Mouse (Mus musculus) forebrain, embryonic 14.5 days (tissue): ENCODE data around the gene Cited4. TPM values are rescaled to one million over a fixed set of nuclear protein-coding genes. Genes with fewer than 3 reads are reported as not detected.
A peak's percentile ranks its signal among the peaks of the same experiment; 100 is the strongest.

Source experiments
- ATAC-seq: fragments of 200-750 bp; cut with Nextera tagmentation; 2 replicates; pipeline ENCODE4 v1.8.0; 2017; ENCODE audit warnings: mild to moderate bottlenecking, moderate library complexity
- DNase-seq: peaks from one replicate; pipeline ENCODE4 v3.0.0-alpha.2; 2015; ENCODE audit warnings: low spot score
- H3K27ac ChIP-seq: fragments of 300-500 bp; sonication (generic); 2 replicates; pipeline ENCODE4 v1.5.1; 2014; ENCODE audit warnings: low read depth, mild to moderate bottlenecking, control low read depth, low read length, moderate library complexity
- H3K27me3 ChIP-seq: fragments of 300-500 bp; sonication (generic); replicated peaks from 2 replicates; pipeline ENCODE4 v1.6.1; 2014; ENCODE audit warnings: low read length, control low read depth, mixed read lengths; ENCODE audit not compliant: control insufficient read depth, insufficient read depth
- H3K36me3 ChIP-seq: fragments of 300-500 bp; sonication (generic); 2 replicates; pipeline ENCODE4 v1.6.1; 2014; ENCODE audit warnings: low read length, control low read depth; ENCODE audit not compliant: control insufficient read depth, insufficient read depth
- H3K4me1 ChIP-seq: fragments of 300-500 bp; sonication (generic); 2 replicates; pipeline ENCODE4 v1.6.1; 2014; ENCODE audit warnings: antibody characterized with exemption, low read length, control low read depth; ENCODE audit not compliant: control insufficient read depth, insufficient read depth
- H3K4me2 ChIP-seq: fragments of 300-500 bp; sonication (generic); 2 replicates; pipeline ENCODE4 v1.6.1; 2014; ENCODE audit warnings: mild to moderate bottlenecking, control low read depth, low read length
- H3K4me3 ChIP-seq: fragments of 300-500 bp; sonication (generic); 2 replicates; pipeline ENCODE4 v1.5.1; 2014; ENCODE audit warnings: low read depth, low read length, control low read depth
- H3K9ac ChIP-seq: fragments of 300-500 bp; sonication (generic); 2 replicates; pipeline ENCODE4 v1.6.1; 2014; ENCODE audit warnings: mild to moderate bottlenecking, low read length, control low read depth, moderate library complexity
- H3K9me3 ChIP-seq: fragments of 300-500 bp; sonication (generic); replicated peaks from 2 replicates; pipeline ENCODE4 v1.6.1; 2016; ENCODE audit warnings: low read length, control low read depth, mixed read lengths; ENCODE audit not compliant: control insufficient read depth
- WGBS: fragments of 180-500 bp; shearing (Covaris S2); extraction: QIAGEN DNeasy Blood & Tissue Kit; methylation state at CpG from one replicate; pipeline ENCODE4 v1.1.7; 2014; 5-methylcytosine and 5-hydroxymethylcytosine counted together
- polyA plus RNA-seq: library from polyadenylated mRNA; unstranded; fragments of >200 nt; fragmentation: Nextera tagmentation; extraction: Ambion mirVana; gene quantifications from 2 replicates; pipeline ENCODE4 v1.2.1, GENCODE M21; 2014

Cited4 gene
- polyA plus RNA-seq, 1 experiment from 2014 or later = 0.23 TPM

DNA sequence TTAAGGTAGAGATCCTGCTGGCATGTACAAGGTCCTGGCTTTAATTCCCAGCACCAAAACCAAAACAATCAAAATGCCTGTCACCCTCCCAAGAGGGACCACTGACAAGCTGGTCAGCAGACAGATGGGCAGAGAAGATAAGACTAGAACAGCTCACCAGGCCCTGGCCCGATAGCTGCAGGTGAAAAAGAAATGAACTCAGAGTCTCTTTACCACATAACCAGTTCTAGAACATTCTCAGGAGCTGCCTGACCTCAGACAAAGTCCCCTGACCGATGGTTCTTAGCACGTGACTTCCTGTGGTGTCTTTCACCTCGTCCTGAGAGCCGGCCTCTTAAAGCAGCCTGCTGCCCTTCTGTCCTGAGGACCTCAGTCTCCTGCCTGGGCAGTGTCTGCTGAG, 3.2 kb downstream of the Cited4 start:
- Histone ChIP-seq H3K4me1 (no peaks in the 10 kb centered on the region), H3K4me2 (no peak overlapping the region), H3K27me3 (peaks cover 14% of the 10 kb centered on the region), H3K9ac (no peak overlapping the region), H3K4me3 (no peak overlapping the region), H3K36me3 (no peaks in the 10 kb centered on the region), H3K9me3 (no peaks in the 10 kb centered on the region), H3K27ac (no peak overlapping the region)
- DNase-seq (no peak), ATAC-seq (no peak)
- 66% methylated on average over 5 of the region's 5 CpGs for WGBS

- Histone ChIP-seq H3K4me1 (no peaks in the 10 kb centered on the region), H3K27me3 (peaks cover 14% of the 10 kb centered on the region), H3K27ac (no peak overlapping the region), H3K9ac (no peak overlapping the region), H3K4me2 (no peak overlapping the region), H3K4me3 (no peak overlapping the region), H3K36me3 (no peaks in the 10 kb centered on the region), H3K9me3 (no peaks in the 10 kb centered on the region)
- ATAC-seq (no peak), DNase-seq (no peak)
- 27% methylated on average over 12 of the region's 12 CpGs for WGBS
These were observed 4.7 kb downstream of the Cited4 start for GRCm38 (mm10) chr4:120671046-120671445.

DNA sequence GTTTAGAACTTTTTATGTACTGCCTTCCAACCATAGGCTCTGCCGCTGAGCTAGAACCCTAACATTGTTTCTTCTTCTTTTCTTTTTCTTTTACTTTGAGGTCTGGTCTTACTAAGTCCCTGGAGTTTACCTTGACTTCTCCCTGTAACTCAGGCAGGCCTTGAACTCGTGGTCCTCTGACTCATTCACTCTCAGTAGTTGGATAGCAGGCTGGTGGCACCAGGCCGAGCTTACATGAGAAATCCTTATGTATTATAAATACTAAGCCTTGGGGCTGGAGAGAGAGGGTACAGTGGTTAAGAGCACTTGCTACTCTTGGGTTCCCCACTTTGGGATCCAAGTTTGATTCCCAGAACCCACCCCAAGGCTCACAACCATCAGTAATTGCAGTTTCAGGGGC, 7.2 kb downstream of the Cited4 start:
- H3K9ac ChIP-seq = no peak overlapping the region
- ATAC-seq = no peak
- DNase-seq = no peak
- no peak overlapping the region for H3K27ac ChIP-seq
- no peaks in the 10 kb centered on the region for H3K36me3 ChIP-seq
- H3K4me1 ChIP-seq = no peaks in the 10 kb centered on the region
- peaks cover 5% of the 10 kb centered on the region for H3K27me3 ChIP-seq
- no peak overlapping the region for H3K4me3 ChIP-seq
- no peak overlapping the region for H3K4me2 ChIP-seq
- no peaks in the 10 kb centered on the region for H3K9me3 ChIP-seq
- 73% methylated on average over 3 of the region's 3 CpGs for WGBS

DNA sequence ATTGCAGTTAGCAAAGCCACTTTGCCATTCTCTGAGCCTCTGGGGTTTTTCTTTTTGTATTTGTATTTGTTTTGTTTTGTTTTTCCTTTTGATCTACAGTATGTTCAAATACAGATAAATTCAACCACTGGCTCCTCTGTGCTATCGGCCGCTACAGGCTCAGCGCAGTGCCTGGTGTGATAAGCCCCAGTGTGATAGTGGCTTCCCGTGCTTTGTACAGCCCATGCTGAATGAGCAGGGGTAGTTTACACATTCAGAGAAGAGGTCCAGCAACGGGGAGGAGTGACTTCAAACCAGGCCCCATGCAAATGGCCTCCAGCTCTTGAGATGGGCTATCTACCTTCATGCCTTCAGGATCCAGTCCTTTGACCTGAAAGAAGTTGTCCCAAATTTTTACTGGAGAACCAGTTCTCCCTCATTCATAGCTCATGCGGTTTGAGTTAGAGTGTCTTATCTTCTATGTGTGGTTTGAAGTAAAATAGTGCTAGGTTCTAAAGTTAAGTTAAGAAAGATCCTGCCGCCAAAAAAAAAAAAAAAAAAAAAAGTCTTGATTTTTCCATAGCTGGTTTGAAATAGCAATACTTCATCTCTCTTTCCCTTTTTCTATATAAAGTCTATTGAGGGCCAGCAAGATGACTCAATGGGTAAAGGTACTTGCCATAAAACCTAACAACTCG, 8.5 kb downstream of the Cited4 start:
- 84% methylated on average over 8 of the region's 8 CpGs for WGBS
- Histone ChIP-seq H3K9me3 (no peaks in the 10 kb centered on the region), H3K4me1 (no peaks in the 10 kb centered on the region), H3K27ac (no peak overlapping the region), H3K9ac (no peak overlapping the region), H3K4me3 (no peak overlapping the region), H3K27me3 (no peaks in the 10 kb centered on the region), H3K4me2 (no peak overlapping the region), H3K36me3 (no peaks in the 10 kb centered on the region)
- ATAC-seq (no peak), DNase-seq (no peak)

DNA sequence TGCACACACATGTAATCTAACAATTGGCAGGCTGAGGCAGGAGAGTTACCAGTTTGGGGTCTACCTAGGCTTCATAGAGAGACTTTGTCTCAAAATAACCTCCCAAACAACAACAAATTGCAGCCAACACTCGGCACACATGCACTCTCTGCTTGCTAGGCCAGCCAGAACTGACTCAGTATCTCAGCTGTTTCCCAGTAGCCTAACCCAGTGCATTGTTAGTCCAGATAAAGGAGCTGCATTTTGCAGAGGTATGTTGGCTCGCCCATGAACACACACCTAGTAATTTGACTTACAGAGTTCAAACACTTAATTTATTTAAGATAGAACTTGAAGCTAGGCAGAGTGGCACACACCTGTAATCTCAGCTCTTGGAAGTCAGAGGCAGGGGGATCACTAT, 9.3 kb downstream of the Cited4 start:
- Histone ChIP-seq H3K4me1 (no peaks in the 10 kb centered on the region), H3K9me3 (no peaks in the 10 kb centered on the region), H3K36me3 (no peaks in the 10 kb centered on the region), H3K4me2 (no peak overlapping the region), H3K27me3 (no peaks in the 10 kb centered on the region), H3K27ac (no peak overlapping the region), H3K4me3 (no peak overlapping the region), H3K9ac (no peak overlapping the region)
- WGBS = 61% methylated on average over 2 of the region's 2 CpGs
- ATAC-seq = no peak
- no peak for DNase-seq

GRCm38 (mm10) chr4:120680953-120681352, 14.6 kb downstream of the Cited4 start:
- H3K4me2 ChIP-seq = no peak overlapping the region
- no peaks in the 10 kb centered on the region for H3K36me3 ChIP-seq
- no peaks in the 10 kb centered on the region for H3K27me3 ChIP-seq
- no peak overlapping the region for H3K27ac ChIP-seq
- no peaks in the 10 kb centered on the region for H3K9me3 ChIP-seq
- WGBS = 58% methylated on average over 7 of the region's 7 CpGs
- no peak overlapping the region for H3K9ac ChIP-seq
- H3K4me1 ChIP-seq = no peaks in the 10 kb centered on the region
- DNase-seq (peak; percentile 52), ATAC-seq (no peak)
- H3K4me3 ChIP-seq = no peak overlapping the region

DNA sequence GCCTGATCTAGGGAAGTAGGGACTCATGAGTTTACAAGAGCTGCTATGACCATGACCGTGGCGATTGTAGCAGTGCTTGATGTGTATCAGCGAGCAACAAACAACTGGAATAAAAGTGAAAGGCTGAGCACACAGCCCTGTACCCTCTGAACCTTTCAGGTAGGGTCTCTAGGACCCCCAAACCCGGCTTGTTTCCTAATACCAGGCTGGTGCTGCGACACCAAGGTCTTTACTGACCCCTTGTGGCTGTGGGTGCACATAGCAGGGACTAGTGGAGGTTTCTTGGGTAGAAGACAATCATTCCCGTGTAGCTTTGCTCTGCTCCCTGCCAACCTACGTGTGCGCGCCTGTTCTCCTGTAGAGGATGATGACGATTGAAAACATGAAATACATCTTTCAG, 15.8 kb downstream of the Cited4 start:
- no peaks in the 10 kb centered on the region for H3K4me1 ChIP-seq
- H3K9ac ChIP-seq = no peak overlapping the region
- H3K27me3 ChIP-seq = no peaks in the 10 kb centered on the region
- ATAC-seq (no peak), DNase-seq (peak; percentile 71)
- no peaks in the 10 kb centered on the region for H3K9me3 ChIP-seq
- H3K36me3 ChIP-seq = no peaks in the 10 kb centered on the region
- no peak overlapping the region for H3K4me3 ChIP-seq
- no peak overlapping the region for H3K27ac ChIP-seq
- 33% methylated on average over 10 of the region's 10 CpGs for WGBS
- H3K4me2 ChIP-seq = no peak overlapping the region

- 57% methylated on average over 9 of the region's 9 CpGs for WGBS
- DNase-seq (no peak), ATAC-seq (no peak)
- Histone ChIP-seq H3K27ac (no peak overlapping the region), H3K4me2 (no peak overlapping the region), H3K4me1 (no peaks in the 10 kb centered on the region), H3K4me3 (no peak overlapping the region), H3K36me3 (no peaks in the 10 kb centered on the region), H3K9ac (no peak overlapping the region), H3K9me3 (no peaks in the 10 kb centered on the region), H3K27me3 (no peaks in the 10 kb centered on the region)
These were observed 17.1 kb downstream of the Cited4 start for GRCm38 (mm10) chr4:120683278-120683997.

DNA sequence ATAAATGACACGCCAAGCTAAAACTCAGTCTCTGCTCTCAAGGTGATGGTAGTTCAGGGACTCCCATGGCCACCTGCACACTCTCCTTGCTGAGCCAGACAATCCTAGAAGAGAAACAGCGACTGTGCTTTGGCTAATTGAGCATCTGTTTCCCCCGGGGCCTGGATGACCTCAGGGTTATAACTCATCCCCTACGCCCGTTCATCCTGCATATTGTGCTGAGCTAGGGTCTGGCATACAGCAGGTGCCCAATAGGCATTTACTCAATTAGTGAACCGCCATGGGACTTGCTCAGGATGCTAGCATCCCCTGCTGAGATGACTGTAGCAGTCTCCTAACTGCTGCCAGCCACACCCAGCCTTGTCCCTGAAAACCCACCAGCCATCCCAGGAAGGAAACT, 20.9 kb downstream of the Cited4 start:
- Histone ChIP-seq H3K9me3 (no peaks in the 10 kb centered on the region), H3K36me3 (no peaks in the 10 kb centered on the region), H3K27ac (no peak overlapping the region), H3K27me3 (no peaks in the 10 kb centered on the region), H3K4me3 (no peak overlapping the region), H3K9ac (no peak overlapping the region), H3K4me2 (no peak overlapping the region), H3K4me1 (no peaks in the 10 kb centered on the region)
- DNase-seq = no peak
- 47% methylated on average over 6 of the region's 6 CpGs for WGBS
- ATAC-seq = no peak
